Mouse (Mus musculus): ENCODE measurements around the gene Nr2f2. TPM values are rescaled to one million over a fixed set of nuclear protein-coding genes. Genes with fewer than 3 reads are reported as not detected.

Gene Nr2f2
- polyA plus RNA-seq, 1 experiment from 2014 or later: 12.3 TPM

DNA sequence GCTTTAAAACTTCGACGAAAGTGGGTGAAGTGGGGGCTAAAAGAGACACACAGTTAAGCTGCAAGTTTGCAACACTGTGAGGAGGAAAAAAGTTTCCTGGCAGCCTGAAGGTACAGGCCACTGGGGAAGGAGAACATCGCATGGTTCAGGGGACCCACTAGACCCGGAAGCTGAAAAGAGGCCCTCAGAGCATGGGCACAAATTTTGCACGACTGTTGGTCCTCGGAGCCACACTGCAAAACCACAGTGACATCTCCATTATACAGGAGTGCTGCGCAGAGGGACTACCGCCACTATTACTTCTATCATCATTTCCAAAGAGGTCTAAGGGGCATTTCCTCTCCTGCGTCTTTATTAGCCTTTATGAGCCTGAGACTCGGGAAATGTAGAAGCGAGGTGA is 32.7 kb downstream of the Nr2f2 start:
- Histone ChIP-seq H3K27ac (ENCODE audit: low read depth) (no peak overlapping the region), H3K4me1 (ENCODE audit: insufficient read depth) (peaks cover 9% of the 10 kb centered on the region), H3K4me3 (ENCODE audit: low read depth, low read length) (no peak overlapping the region), H3K36me3 (replicated peaks; ENCODE audit: insufficient read depth, low read length) (no peaks in the 10 kb centered on the region), H3K4me2 (ENCODE audit: low read depth, low read length) (no peak overlapping the region), H3K9me3 (ENCODE audit: low read length) (no peaks in the 10 kb centered on the region), H3K27me3 (ENCODE audit: insufficient read depth, low read length) (peaks cover 84% of the 10 kb centered on the region), H3K9ac (replicated peaks) (no peak overlapping the region)
- DNase-seq (no peak), ATAC-seq (no peak)
- WGBS (ENCODE audit: insufficient replicate concordance): 9% methylated on average over 11 of the region's 11 CpGs
- no peak for TF ChIP-seq EP300 (IDR thresholded peaks at IDR 0.05; ENCODE audit: low read depth)
- no peak for TF ChIP-seq CTCF (IDR thresholded peaks at IDR 0.05; ENCODE audit: low read depth)

DNA sequence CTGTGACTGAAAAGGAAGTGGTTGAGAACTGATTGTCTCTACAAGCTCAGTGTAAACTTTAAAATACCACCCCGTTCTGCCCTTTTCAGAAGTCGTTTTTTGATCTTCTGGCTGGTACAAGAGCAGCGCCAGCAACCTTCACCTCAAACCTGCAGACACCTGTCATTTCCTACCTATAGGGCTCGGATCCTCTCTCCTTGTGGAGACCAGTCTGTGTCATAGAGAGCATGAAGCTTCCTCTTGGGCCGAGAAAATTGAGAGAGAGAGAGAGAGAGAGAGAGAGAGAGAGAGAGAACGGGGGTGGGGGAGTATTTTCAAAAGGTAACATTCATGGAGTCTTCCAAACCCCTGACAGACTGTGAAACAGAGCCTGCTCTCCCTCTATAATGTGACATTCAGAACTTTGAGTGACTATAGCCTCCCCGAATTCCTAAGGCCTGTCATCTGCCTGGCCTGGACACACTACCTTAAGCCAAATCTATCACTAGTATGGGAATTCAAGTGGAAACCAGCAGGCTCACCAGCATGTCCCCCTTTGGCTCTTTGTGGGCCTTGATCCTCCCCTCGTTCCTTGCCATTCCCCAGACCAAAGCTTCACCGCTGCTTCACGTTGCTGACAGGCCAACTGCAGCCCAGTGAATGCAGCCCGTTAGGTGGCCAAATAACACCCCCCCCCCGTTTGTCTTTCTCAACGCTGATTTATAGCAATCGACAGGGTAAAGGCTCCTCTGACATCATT is 33.4 kb downstream of the Nr2f2 start:
- Histone ChIP-seq H3K9ac (replicated peaks) (no peak overlapping the region), H3K36me3 (replicated peaks; ENCODE audit: insufficient read depth, low read length) (no peaks in the 10 kb centered on the region), H3K4me3 (ENCODE audit: low read depth, low read length) (no peak overlapping the region), H3K4me1 (ENCODE audit: insufficient read depth) (peaks cover 9% of the 10 kb centered on the region), H3K4me2 (ENCODE audit: low read depth, low read length) (no peak overlapping the region), H3K27me3 (ENCODE audit: insufficient read depth, low read length) (peaks cover 80% of the 10 kb centered on the region), H3K9me3 (ENCODE audit: low read length) (no peaks in the 10 kb centered on the region), H3K27ac (ENCODE audit: low read depth) (no peak overlapping the region)
- 13% methylated on average over 14 of the region's 14 CpGs for WGBS (ENCODE audit: insufficient replicate concordance)
- ATAC-seq (no peak), DNase-seq (no peak)
- TF ChIP-seq CTCF (IDR thresholded peaks at IDR 0.05; ENCODE audit: low read depth) (no peak), EP300 (IDR thresholded peaks at IDR 0.05; ENCODE audit: low read depth) (no peak)

DNA sequence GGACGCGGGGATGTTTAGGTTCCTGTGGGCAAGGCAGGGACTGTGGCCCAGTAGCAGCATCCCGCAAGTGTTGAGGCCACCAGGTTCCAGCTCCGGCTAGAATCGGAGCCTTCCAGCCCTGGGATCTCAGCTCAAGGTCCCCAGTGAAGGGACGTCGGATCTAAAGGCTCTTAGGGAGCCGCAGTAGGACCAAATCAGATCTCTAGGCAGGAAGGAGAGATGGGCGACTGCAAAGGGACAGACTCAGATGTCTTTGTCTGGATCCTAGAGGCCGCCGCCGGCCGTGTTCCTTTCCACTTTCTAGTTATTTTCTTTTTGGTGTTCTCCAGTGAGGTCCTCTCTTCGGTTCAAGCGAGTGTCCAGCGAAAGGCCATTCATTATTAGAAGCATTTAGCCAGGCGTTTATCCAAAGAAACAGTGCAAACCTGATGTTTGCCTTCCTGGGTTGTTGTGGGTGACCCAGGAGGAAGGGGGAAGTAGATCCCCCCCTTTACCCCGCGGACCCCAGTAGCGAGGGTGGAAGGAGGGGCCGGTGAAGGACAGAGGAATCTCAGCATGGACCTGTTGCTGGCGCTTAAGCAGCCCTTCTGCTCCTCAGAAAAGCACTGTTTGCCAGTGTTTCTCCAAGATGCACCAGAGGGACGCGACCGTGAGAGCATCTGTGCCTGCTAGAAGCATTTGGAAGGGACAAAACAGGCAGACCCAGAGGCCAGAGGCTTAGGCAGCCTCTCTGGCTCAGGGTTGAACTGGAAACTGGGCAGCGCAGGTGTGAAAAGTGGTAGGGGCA is 34.3 kb downstream of the Nr2f2 start:
- no peaks in the 10 kb centered on the region for H3K9me3 ChIP-seq (ENCODE audit: low read length)
- WGBS (ENCODE audit: insufficient replicate concordance): 3% methylated on average over 26 of the region's 26 CpGs
- no peak overlapping the region for H3K9ac ChIP-seq (replicated peaks)
- peak overlapping the region; percentile 48 for H3K4me3 ChIP-seq (ENCODE audit: low read depth, low read length)
- DNase-seq (peak; percentile 10), ATAC-seq (no peak)
- peaks cover 75% of the 10 kb centered on the region for H3K27me3 ChIP-seq (ENCODE audit: insufficient read depth, low read length)
- peaks cover 9% of the 10 kb centered on the region; the same call in 1 of the 2 replicates for H3K4me1 ChIP-seq (ENCODE audit: insufficient read depth)
- peak overlapping the region; percentile 75 for H3K4me2 ChIP-seq (ENCODE audit: low read depth, low read length)
- no peaks in the 10 kb centered on the region for H3K36me3 ChIP-seq (replicated peaks; ENCODE audit: insufficient read depth, low read length)
- no peak for TF ChIP-seq CTCF (IDR thresholded peaks at IDR 0.05; ENCODE audit: low read depth)
- no peak for TF ChIP-seq EP300 (IDR thresholded peaks at IDR 0.05; ENCODE audit: low read depth)
- no peak overlapping the region for H3K27ac ChIP-seq (ENCODE audit: low read depth)

DNA sequence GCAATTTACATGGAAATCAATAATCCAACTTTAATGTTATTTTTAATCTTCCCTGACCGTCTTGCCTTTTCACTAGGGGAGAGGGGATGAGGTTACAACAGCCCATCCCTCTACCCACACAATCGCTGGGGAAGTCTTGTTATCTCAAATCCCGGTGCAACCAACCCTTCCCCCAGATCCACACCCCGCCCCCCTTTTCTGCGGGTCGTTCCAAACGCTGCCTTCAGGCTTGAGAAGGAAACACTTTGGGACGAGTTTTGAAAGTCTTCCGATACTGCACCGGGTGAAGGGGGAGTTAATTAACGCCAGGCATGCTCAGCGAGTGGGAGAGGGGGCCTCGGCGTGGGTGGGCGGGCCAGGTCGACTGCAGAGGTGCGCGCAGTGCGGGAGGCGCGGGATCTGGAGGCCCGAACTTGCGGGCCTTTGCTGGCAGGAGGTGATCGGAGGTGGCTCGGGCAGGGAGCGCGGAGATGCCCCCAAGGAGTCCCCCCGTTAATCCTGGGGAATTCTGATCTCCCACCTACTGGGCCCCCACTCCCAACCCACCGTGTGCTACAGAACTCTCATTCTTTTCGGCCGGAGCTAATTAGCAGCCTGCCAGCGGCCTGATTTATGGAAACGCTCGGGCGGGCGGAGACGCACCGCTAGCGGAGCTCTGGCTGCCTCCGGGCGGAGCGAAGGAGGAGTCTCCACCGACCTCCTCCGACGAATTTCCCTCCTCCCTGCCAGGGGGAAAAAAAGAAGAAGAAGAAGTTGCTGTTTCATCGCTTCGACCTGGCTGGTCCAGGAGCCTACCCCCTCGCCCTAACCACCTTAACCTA is 35.1 kb downstream of the Nr2f2 start:
- peak overlapping the region; percentile 48 for H3K4me3 ChIP-seq (ENCODE audit: low read depth, low read length)
- H3K27ac ChIP-seq (ENCODE audit: low read depth): no peak overlapping the region
- 2% methylated on average over 48 of the region's 48 CpGs for WGBS (ENCODE audit: insufficient replicate concordance)

DNA sequence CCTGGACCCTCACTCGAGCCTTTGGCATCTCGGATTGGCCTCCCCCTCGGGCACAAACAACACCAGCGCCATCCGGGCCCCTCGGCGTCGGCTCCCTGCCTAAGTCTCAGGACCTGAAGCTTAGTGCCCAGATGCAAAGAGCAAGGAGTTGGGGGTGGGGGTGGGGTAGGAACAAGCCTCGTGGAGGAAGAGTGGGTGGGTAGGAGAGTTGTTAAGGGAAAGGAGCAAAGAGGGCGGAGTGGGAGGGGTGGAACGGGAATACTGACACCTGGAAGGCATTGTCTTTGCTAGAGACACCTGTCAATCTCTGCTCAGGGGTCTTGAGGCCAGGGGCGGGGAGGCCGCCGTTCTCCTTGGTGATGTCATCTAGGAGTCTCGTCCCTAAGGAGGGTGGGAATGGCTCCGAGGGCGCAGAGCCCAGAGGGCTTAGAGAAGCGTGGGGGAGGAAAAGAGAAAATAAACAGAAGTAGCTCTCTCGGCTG is 35.7 kb downstream of the Nr2f2 start:
- TF ChIP-seq CTCF (IDR thresholded peaks at IDR 0.05; ENCODE audit: low read depth) (no peak), EP300 (IDR thresholded peaks at IDR 0.05; ENCODE audit: low read depth) (no peak)
- H3K9ac ChIP-seq (replicated peaks): no peak overlapping the region
- peak overlapping the region; percentile 75 for H3K4me2 ChIP-seq (ENCODE audit: low read depth, low read length)
- WGBS (ENCODE audit: insufficient replicate concordance): 3% methylated on average over 19 of the region's 19 CpGs
- peaks cover 74% of the 10 kb centered on the region for H3K27me3 ChIP-seq (ENCODE audit: insufficient read depth, low read length)
- no peak overlapping the region for H3K27ac ChIP-seq (ENCODE audit: low read depth)
- DNase-seq (peak; percentile 13), ATAC-seq (no peak)
- no peaks in the 10 kb centered on the region for H3K36me3 ChIP-seq (replicated peaks; ENCODE audit: insufficient read depth, low read length)
- peaks cover 9% of the 10 kb centered on the region; the same call in 1 of the 2 replicates for H3K4me1 ChIP-seq (ENCODE audit: insufficient read depth)
- peak overlapping the region; percentile 48 for H3K4me3 ChIP-seq (ENCODE audit: low read depth, low read length)
- no peaks in the 10 kb centered on the region for H3K9me3 ChIP-seq (ENCODE audit: low read length)

More for the DNA sequence above, 35.1 kb downstream of the Nr2f2 start:
- DNase-seq (peak; percentile 26), ATAC-seq (no peak)
- Histone ChIP-seq H3K9me3 (ENCODE audit: low read length) (no peaks in the 10 kb centered on the region), H3K4me2 (ENCODE audit: low read depth, low read length) (peak overlapping the region; percentile 75), H3K4me1 (ENCODE audit: insufficient read depth) (peaks cover 9% of the 10 kb centered on the region; the same call in 1 of the 2 replicates), H3K27me3 (ENCODE audit: insufficient read depth, low read length) (peaks cover 73% of the 10 kb centered on the region), H3K36me3 (replicated peaks; ENCODE audit: insufficient read depth, low read length) (no peaks in the 10 kb centered on the region), H3K9ac (replicated peaks) (no peak overlapping the region)
- TF ChIP-seq CTCF (IDR thresholded peaks at IDR 0.05; ENCODE audit: low read depth) (no peak), EP300 (IDR thresholded peaks at IDR 0.05; ENCODE audit: low read depth) (no peak)

Measured in liver, postnatal 0 days (tissue).